Mouse (Mus musculus) adrenal gland, postnatal 25 days (tissue): ENCODE measurements at regions not wholly inside any gene's neighbourhood (a gene's known extent, or its start where the extent isn't known, plus 50 kb on each side); places are given as distances from the start of the nearest gene placed in this dataset.

ENCODE experiments used
- DNase-seq: peaks from one replicate; pipeline ENCODE4 v3.0.0; 2021; ENCODE audit warnings: mixed read lengths

DNA sequence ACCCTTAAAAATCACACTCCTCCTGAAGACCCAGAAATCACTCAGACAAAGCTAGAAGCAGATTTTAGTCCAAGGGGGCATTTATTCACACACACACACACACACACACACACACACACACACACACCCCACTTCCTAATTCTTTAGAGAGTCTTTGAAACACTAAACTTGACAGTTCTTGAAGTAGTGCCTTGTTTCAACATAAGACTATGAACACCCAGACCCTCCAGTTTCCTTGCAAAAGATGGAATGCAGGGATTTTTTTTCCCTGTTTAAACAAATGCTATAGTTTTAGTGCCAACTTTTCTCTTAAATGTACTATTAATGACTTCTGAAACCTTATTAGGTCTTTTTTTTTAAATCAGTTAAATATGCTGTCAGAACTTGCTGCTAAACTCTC, 279.2 kb upstream of the Fat1 start:
- DNase-seq, result no peak

GRCm38 (mm10) chr8:44656470-44656869, 278.8 kb upstream of the Fat1 start:
- DNase-seq, result no peak

- no peak for DNase-seq
Observed at GRCm38 (mm10) chr8:44661696-44662095, 273.6 kb upstream of the Fat1 start.

GRCm38 (mm10) chr8:44687126-44687525, 248.1 kb upstream of the Fat1 start:
- no peak for DNase-seq

- DNase-seq, result no peak
Observed at GRCm38 (mm10) chr8:44689837-44690592, 245.2 kb upstream of the Fat1 start.

DNA sequence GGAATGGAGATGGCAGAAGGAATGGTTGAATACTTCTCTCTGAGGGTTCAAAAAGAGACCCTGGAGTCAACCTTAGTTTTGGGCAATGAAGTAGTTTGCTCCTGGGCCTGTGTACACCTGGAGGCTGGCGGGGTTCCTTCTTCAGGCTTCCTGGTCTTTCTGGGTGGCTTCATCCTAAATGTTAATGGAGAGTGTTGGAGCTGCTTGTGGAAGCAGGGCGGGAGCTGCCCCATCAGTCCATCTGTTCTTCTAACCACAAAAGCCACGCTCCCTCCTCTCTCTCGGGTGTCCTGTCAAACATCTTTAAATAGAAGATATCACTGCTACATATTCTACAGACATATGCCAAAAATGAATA, 244.7 kb upstream of the Fat1 start:
- DNase-seq, result no peak

DNA sequence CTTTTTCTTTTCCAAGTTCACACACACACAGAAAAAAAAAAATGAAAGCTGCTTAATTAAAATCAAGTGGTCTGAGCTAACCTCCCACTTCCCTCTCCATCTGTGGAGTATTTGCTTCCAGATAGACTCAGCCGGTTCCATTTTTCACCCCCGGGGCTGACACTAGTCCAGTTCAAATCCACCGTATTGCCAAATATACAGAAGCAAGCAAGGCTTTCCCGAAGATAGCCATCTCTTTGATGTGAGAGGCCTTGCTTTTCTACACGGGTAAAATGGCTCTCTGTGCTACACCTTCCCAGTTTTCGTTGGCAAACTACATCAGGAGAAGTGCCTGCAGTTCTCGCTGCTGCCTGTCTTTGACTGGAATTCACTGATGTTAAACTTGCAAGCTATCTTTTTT, 244.1 kb upstream of the Fat1 start:
- no peak for DNase-seq

- no peak for DNase-seq
Observed at GRCm38 (mm10) chr8:44692036-44692688, 243.1 kb upstream of the Fat1 start.

GRCm38 (mm10) chr8:44694861-44695260, 240.4 kb upstream of the Fat1 start:
- no peak for DNase-seq

DNA sequence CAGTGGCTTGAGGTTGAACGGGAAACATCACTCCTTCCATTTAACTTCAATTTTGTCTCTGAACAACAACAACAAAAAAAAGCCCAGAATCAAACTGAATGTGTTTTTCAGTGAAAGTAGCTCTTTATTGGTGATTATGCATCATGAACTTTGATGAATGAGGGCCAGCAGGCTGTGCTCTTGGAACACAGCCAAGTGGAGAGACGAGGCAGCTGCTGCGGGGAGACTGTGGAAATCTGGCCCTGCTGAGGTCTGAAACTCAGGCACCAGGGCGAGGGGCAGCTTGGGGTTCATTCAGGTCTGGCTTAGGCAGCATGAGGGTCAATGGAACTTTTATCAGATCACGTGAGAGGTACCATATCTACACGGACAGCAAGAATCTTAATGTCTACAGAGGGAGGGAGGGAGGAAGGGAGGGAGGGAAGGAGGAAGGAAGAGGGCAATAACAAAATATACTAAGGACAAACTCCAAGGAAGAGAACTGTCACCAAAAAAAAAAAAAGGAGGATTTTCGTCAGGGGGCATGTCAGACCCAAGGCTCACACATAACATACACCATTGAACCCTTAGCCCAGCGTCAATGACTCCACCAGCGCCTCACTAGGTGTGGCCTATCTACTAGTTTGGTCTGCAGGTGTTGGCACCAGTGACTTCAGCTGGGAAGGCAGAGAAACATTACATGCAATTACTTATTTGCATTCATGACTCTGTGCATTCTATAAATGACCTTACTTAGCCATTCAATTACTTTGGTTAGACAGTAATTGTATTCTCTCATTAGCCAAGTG, 239.0 kb upstream of the Fat1 start:
- DNase-seq, result peak; percentile 12

- DNase-seq, result no peak
Observed at GRCm38 (mm10) chr8:44699384-44700105, 235.7 kb upstream of the Fat1 start.

GRCm38 (mm10) chr8:44704595-44705265, 230.5 kb upstream of the Fat1 start:
- DNase-seq, result no peak

DNA sequence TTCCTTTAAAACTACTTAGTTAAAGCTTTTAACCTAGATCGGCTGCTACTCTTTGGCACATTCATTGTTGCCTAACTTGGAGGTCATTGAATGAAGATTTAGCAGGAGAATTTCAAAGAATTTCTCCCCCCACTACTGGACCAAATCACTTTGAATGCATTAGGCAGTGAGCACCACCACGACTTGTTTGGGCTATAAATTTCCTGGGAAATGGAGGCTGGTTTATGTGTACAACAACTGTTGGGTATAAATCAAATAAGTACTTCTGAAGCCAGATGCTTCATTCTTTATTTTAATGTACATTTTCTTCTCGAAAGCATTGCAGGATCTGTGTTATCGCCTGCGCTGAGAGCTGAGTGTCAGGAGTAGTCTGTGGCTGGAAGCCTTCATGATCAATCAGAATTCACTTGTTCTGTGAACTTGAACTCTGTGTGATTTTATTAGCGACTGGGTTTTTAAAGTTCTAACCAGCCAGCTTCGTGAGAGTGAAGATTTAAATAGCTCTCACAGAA, 226.5 kb upstream of the Fat1 start:
- DNase-seq, result no peak

DNA sequence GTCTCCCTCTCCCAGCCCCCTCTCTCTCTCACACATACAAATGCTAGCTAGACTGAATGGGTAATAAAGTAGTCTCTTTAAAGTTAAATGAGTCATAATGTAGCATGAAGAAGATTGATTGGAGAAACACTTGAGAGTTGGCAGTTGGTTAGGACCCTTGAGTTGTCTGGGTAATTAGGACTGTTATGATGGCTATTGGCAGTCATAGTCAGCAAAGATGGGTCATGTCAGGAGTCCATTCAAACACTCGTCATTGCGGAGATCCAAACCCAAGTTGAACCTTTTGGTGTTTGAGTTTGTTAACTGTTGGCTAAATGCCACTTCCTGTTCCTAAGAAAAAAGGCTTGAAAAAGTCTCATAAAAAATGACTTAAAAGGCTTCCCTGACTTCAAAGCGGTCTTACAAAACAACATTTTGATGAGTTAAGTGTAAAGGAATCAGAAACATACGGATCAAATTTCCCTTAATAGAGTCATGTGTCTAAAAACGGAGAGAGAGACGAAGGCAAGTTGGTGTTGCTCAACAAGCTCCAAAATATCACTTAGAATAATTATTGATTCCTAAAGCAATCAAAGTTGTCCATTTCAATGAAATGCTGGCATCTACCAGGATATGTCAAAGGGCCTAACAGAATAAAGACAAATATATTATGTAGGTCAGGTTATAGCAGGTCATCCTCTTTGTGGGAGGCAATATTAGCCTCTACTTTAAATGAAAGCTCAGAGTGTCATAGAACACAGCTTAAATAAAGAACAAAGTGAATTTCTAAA, 225.9 kb upstream of the Fat1 start:
- DNase-seq, result no peak

- DNase-seq, result no peak
Observed at GRCm38 (mm10) chr8:44734577-44734976, 200.7 kb upstream of the Fat1 start.

DNA sequence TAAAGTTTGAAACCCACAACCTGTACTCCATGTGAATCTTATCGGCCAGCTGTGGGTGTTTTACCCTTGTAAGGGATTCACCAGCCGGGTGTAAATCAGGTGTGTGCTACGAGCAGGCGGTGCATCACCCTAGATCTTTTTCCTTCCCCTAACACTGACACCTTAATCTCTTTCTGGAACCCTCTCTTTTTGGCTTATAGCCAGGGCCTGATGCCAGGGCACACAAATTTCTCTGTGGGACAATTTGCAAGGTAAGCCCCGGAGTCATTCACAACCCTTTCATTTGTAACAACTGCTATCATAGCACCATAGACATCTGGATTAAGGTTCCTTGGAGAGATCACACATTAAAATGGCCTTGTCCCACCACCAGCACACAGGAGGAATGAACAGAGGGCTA, 199.4 kb upstream of the Fat1 start:
- DNase-seq, result no peak

DNA sequence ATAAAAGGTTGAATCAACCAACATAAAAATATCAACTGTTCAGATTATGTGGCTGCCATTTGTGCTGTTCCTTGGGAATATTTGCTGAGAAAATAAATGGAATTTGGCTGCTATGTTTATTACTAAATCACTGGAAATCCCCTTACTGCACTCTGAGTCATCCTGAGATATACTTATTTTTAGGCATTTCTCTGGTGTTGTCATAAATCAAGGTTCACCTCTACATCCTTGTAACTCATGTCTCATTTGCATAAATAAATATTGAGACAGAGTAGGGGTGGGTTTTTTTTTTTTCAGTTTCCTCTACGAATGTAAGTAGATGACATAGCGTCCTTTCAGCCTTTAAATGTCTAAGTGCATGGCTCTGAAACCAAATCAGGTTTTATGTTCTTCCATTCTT, 191.9 kb upstream of the Fat1 start:
- DNase-seq, result no peak

- no peak for DNase-seq
Observed at GRCm38 (mm10) chr8:44744991-44745658, 190.1 kb upstream of the Fat1 start.

DNA sequence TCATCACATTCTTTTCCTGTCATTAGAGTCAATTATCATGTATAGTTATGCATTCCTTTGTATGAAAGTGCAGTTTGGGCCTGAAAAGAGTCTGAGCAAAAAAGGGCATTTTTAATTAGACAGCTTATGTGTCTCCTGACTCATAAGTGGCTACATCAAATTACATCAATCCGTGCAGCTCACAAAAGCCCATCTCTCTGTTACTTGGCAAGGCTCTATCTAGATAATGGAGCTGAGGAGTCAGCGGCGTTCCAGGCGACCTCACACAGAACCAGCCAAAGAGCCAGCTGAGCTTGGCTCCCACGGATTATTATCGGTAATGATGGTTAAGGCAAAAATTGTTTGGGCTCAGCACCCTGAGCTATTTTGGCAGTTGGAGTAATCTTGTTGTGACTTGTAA, 176.5 kb upstream of the Fat1 start:
- no peak for DNase-seq

DNA sequence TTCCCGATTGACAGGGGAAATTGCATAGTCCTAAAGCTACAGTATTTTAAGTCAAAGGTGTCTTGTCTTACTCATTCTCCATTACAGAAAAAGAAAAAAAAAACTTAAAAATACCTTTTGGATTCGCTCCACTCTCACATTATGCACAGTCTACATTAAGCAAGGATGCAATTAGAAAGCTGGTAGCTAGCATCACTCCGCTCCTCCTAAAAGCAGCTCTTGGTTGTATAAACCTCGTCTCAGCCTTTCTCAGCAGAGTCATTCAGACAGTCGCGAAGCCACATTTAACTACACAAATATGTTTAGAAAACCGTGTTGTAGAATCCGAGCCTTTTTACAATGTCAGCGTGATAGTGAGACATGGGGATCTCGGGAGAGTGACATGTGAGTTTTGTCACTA, 172.5 kb upstream of the Fat1 start:
- no peak for DNase-seq

DNA sequence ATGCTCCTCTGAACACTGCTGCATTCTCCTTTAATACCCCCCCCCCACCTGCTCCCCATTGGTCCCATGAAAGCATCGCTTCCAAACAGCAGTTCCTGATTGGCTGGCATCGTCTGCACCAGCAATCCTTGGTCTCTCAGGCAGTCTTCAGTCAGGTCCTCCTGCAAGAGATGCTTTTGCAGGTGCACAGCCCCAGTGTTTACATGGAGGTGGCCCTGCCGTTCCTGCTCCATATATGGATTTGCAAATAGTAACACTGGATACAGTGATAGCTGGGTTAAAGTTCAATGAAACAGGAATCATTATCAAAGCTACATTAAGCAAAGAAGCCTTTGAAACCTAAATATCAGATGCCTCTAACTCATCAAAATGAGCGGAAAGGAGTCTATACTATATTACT, 170.1 kb upstream of the Fat1 start:
- DNase-seq, result no peak
